Mouse (Mus musculus): ENCODE results near the gene Il11ra1. TPM values are rescaled to one million over a fixed set of nuclear protein-coding genes. Genes with fewer than 3 reads are reported as not detected.

The Il11ra1 gene
- polyA plus RNA-seq, 1 experiment from 2014 or later = 43.0 TPM

- Histone ChIP-seq H3K9me3 (replicated peaks) (no peaks in the 10 kb centered on the region), H3K4me2 (peak within 1 kb of the TSS; percentile 92), H3K36me3 (peaks cover 48% of the 10 kb centered on the region), H3K27me3 (replicated peaks) (no peaks in the 10 kb centered on the region; the same call in 1 of the 2 replicates), H3K4me1 (peaks cover 27% of the 10 kb centered on the region), H3K27ac (peak within 1 kb of the TSS; percentile 74), H3K4me3 (peak within 1 kb of the TSS; percentile 89), H3K9ac (peak within 1 kb of the TSS; percentile 94)
- under 1% methylated on average over 61 of the region's 61 CpGs for WGBS (ENCODE audit: insufficient replicate concordance)
- peak; percentile 85 for ATAC-seq
Measured at GRCm38 (mm10) chr4:41713197-41714067, 13.6 kb downstream of the Il11ra1 start, which contains the start of gene Rpp25l. Gene Rpp25l, minus strand, starts transcription at chr4:41713534.

GRCm38 (mm10) chr4:41714276-41714675 lies 14.5 kb downstream of the Il11ra1 start:
- Histone ChIP-seq H3K27me3 (replicated peaks) (no peaks in the 10 kb centered on the region), H3K36me3 (peaks cover 56% of the 10 kb centered on the region), H3K4me2 (peak overlapping the region; percentile 92), H3K4me3 (peak overlapping the region; percentile 89), H3K4me1 (peaks cover 27% of the 10 kb centered on the region), H3K27ac (no peak overlapping the region), H3K9me3 (replicated peaks) (no peaks in the 10 kb centered on the region), H3K9ac (no peak overlapping the region)
- 24% methylated on average over 8 of the region's 8 CpGs for WGBS (ENCODE audit: insufficient replicate concordance)
- no peak for ATAC-seq

- Histone ChIP-seq H3K4me2 (no peak overlapping the region), H3K27ac (no peak overlapping the region), H3K4me1 (peaks cover 27% of the 10 kb centered on the region), H3K27me3 (replicated peaks) (no peaks in the 10 kb centered on the region), H3K36me3 (peaks cover 65% of the 10 kb centered on the region), H3K4me3 (no peak overlapping the region), H3K9me3 (replicated peaks) (no peaks in the 10 kb centered on the region), H3K9ac (no peak overlapping the region)
- no peak for ATAC-seq
- WGBS (ENCODE audit: insufficient replicate concordance) = 68% methylated on average over 8 of the region's 8 CpGs
Measured at GRCm38 (mm10) chr4:41715082-41715481, 15.3 kb downstream of the Il11ra1 start.

GRCm38 (mm10) chr4:41715596-41715995 lies 15.8 kb downstream of the Il11ra1 start:
- WGBS (ENCODE audit: insufficient replicate concordance) = 82% methylated on average over 5 of the region's 5 CpGs
- Histone ChIP-seq H3K27ac (no peak overlapping the region), H3K4me1 (peaks cover 27% of the 10 kb centered on the region), H3K36me3 (peaks cover 67% of the 10 kb centered on the region), H3K9ac (no peak overlapping the region), H3K4me2 (no peak overlapping the region), H3K4me3 (no peak overlapping the region), H3K9me3 (replicated peaks) (no peaks in the 10 kb centered on the region), H3K27me3 (replicated peaks) (no peaks in the 10 kb centered on the region)
- no peak for ATAC-seq

- 75% methylated on average over 6 of the region's 6 CpGs for WGBS (ENCODE audit: insufficient replicate concordance)
- Histone ChIP-seq H3K9ac (no peak overlapping the region), H3K27me3 (replicated peaks) (no peaks in the 10 kb centered on the region), H3K4me2 (no peak overlapping the region), H3K9me3 (replicated peaks) (no peaks in the 10 kb centered on the region), H3K27ac (no peak overlapping the region), H3K4me1 (peaks cover 27% of the 10 kb centered on the region), H3K36me3 (peaks cover 55% of the 10 kb centered on the region), H3K4me3 (no peak overlapping the region)
- ATAC-seq = no peak
Measured at GRCm38 (mm10) chr4:41716834-41717233, 17.0 kb downstream of the Il11ra1 start.

- Histone ChIP-seq H3K9ac (peak within 1 kb of the TSS; percentile 83), H3K4me2 (peak within 1 kb of the TSS; percentile 82), H3K27ac (0 out of 2 replicates have a peak within 1 kb of the TSS, but pooled peaks have one; percentile 48), H3K4me3 (peak within 1 kb of the TSS; percentile 87), H3K9me3 (replicated peaks) (no peaks in the 10 kb centered on the region), H3K36me3 (peaks cover 26% of the 10 kb centered on the region), H3K4me1 (peaks cover 28% of the 10 kb centered on the region), H3K27me3 (replicated peaks) (peaks cover 46% of the 10 kb centered on the region)
- WGBS (ENCODE audit: insufficient replicate concordance) = under 1% methylated on average over 27 of the region's 27 CpGs
- ATAC-seq = peak; percentile 93
Measured at GRCm38 (mm10) chr4:41722918-41723351, 23.1 kb downstream of the Il11ra1 start, which contains the start of gene Dctn3. Gene Dctn3, minus strand, starts transcription at chr4:41723170.

GRCm38 (mm10) chr4:41726826-41727621 lies 27.2 kb downstream of the Il11ra1 start:
- Histone ChIP-seq H3K27ac (no peak overlapping the region), H3K36me3 (no peaks in the 10 kb centered on the region), H3K4me1 (peaks cover 24% of the 10 kb centered on the region), H3K9ac (no peak overlapping the region), H3K9me3 (replicated peaks) (no peaks in the 10 kb centered on the region), H3K4me3 (no peak overlapping the region), H3K27me3 (replicated peaks) (peaks cover 85% of the 10 kb centered on the region), H3K4me2 (no peak overlapping the region)
- WGBS (ENCODE audit: insufficient replicate concordance) = 19% methylated on average over 20 of the region's 20 CpGs
- ATAC-seq = no peak

GRCm38 (mm10) chr4:41731052-41731765 lies 31.4 kb downstream of the Il11ra1 start, which contains the start of gene Arid3c:
Gene Arid3c, minus strand, starts transcription at chr4:41731142.
- ATAC-seq = no peak
- no peaks in the 10 kb centered on the region for H3K9me3 ChIP-seq (replicated peaks)

GRCm38 (mm10) chr4:41737602-41738255 lies 37.9 kb downstream of the Il11ra1 start:
- H3K27ac ChIP-seq = no peak overlapping the region
- peaks cover 17% of the 10 kb centered on the region for H3K36me3 ChIP-seq
- no peak overlapping the region for H3K4me2 ChIP-seq
- peaks cover 42% of the 10 kb centered on the region for H3K4me1 ChIP-seq
- no peak for ATAC-seq
- peaks cover 23% of the 10 kb centered on the region for H3K27me3 ChIP-seq (replicated peaks)
- WGBS (ENCODE audit: insufficient replicate concordance) = 38% methylated on average over 8 of the region's 8 CpGs
- no peaks in the 10 kb centered on the region for H3K9me3 ChIP-seq (replicated peaks)
- no peak overlapping the region for H3K9ac ChIP-seq
- H3K4me3 ChIP-seq = no peak overlapping the region

More at GRCm38 (mm10) chr4:41731052-41731765, 31.4 kb downstream of the Il11ra1 start, which contains the start of gene Arid3c:
- 2% methylated on average over 50 of the region's 50 CpGs for WGBS (ENCODE audit: insufficient replicate concordance)
- peak within 1 kb of the TSS; percentile 31; the same call in 1 of the 2 replicates for H3K9ac ChIP-seq
- H3K36me3 ChIP-seq = no peaks in the 10 kb centered on the region
- H3K4me3 ChIP-seq = peak within 1 kb of the TSS; percentile 34
- peaks cover 85% of the 10 kb centered on the region for H3K27me3 ChIP-seq (replicated peaks)
- H3K4me1 ChIP-seq = peaks cover 9% of the 10 kb centered on the region; the same call in 1 of the 2 replicates
- H3K27ac ChIP-seq = no peak within 1 kb of the TSS
- H3K4me2 ChIP-seq = peak within 1 kb of the TSS; percentile 61

GRCm38 (mm10) chr4:41738256-41738603 lies 38.4 kb downstream of the Il11ra1 start:
- Histone ChIP-seq H3K4me3 (no peak overlapping the region), H3K9ac (no peak overlapping the region), H3K27ac (no peak overlapping the region), H3K4me1 (peaks cover 42% of the 10 kb centered on the region), H3K36me3 (peaks cover 17% of the 10 kb centered on the region), H3K4me2 (no peak overlapping the region), H3K9me3 (replicated peaks) (no peaks in the 10 kb centered on the region), H3K27me3 (replicated peaks) (peaks cover 18% of the 10 kb centered on the region)
- ATAC-seq = no peak
- 80% methylated on average over 1 of the region's 1 CpGs for WGBS (ENCODE audit: insufficient replicate concordance)

GRCm38 (mm10) chr4:41739260-41739659 lies 39.5 kb downstream of the Il11ra1 start:
- 89% methylated on average over 13 of the region's 13 CpGs for WGBS (ENCODE audit: insufficient replicate concordance)
- Histone ChIP-seq H3K4me2 (peak overlapping the region; percentile 83; the same call in 1 of the 2 replicates), H3K27me3 (replicated peaks) (peaks cover 8% of the 10 kb centered on the region), H3K4me3 (0 out of 2 replicates have a peak overlapping the region, but pooled peaks have one; percentile 68), H3K36me3 (peaks cover 17% of the 10 kb centered on the region), H3K9me3 (replicated peaks) (no peaks in the 10 kb centered on the region), H3K4me1 (peaks cover 42% of the 10 kb centered on the region), H3K27ac (no peak overlapping the region), H3K9ac (no peak overlapping the region)
- ATAC-seq = no peak

Measured in liver, embryonic 12.5 days (tissue).